Mouse (Mus musculus): Measurements from ENCODE around the gene Tmem132d. TPM values are rescaled to one million over a fixed set of nuclear protein-coding genes. Genes with fewer than 3 reads are reported as not detected.
A peak's percentile ranks its signal among the peaks of the same experiment; 100 is the strongest.

The Tmem132d gene
- 0.02 and 0.06 TPM in 2 replicates for polyA plus RNA-seq (2016; fragmentation: Nextera tagmentation; extraction: Ambion mirVana)

DNA sequence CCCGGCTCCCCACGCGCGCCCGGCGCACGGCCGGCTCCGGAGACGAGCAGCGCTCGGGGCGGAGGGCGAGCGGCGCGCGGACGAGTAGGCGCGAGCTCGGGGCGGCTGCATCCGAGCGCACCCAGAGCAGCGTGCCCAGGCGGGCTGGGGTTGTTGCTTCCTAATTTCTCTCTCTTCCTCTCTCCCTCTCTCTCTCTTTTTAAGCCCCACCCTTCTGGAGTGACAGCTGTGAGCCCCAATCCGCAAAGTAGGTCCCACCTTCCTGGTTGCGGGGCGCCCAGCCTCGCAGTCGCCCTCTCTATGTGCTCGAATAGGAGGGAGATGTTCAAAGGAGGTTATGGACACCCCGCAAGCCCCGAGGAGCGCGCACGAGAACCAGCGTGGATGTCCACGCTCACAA is at the start of gene Tmem132d:
Tmem132d (minus strand) TSS at position 162 of the 400 bp plus-strand sequence.
- Histone ChIP-seq H3K4me2 (peak within 1 kb of the TSS; percentile 38), H3K9me3 (replicated peaks) (no peaks in the 10 kb centered on the region), H3K27ac (no peak within 1 kb of the TSS), H3K27me3 (replicated peaks) (peaks cover 45% of the 10 kb centered on the region), H3K36me3 (no peaks in the 10 kb centered on the region), H3K4me1 (no peaks in the 10 kb centered on the region), H3K4me3 (peak within 1 kb of the TSS; percentile 15), H3K9ac (no peak within 1 kb of the TSS)
- 3% methylated on average over 26 of the region's 40 CpGs for WGBS (ENCODE audit: insufficient replicate concordance)
- no peak for ATAC-seq

DNA sequence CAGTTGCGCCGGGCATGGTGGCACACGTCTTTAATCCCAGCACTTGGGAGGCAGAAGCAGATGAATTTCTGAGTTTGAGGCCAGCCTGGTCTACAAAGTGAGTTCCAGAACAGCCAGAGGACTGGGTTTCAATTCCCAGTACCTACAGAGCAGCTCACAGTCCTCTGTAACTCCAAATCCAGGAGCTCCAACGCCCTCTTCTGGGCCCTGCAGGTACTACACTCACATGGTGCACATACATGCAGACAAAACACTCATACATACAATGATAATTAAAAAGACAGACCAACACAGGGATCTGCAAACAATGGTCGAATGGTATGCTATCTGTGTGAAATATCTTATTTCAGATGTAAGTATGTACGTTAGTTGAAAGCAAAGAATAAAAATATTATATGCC is 47.9 kb upstream of the Tmem132d start:
- no peak for ATAC-seq
- H3K27ac ChIP-seq: no peak overlapping the region
- H3K9ac ChIP-seq: no peak overlapping the region
- H3K27me3 ChIP-seq (replicated peaks): peaks cover 24% of the 10 kb centered on the region
- H3K36me3 ChIP-seq: no peaks in the 10 kb centered on the region
- H3K4me2 ChIP-seq: no peak overlapping the region
- no peak overlapping the region for H3K4me3 ChIP-seq
- H3K4me1 ChIP-seq: no peaks in the 10 kb centered on the region
- 64% methylated on average over 6 of the region's 6 CpGs for WGBS (ENCODE audit: insufficient replicate concordance)
- 0 out of 2 replicates have a peak, but pooled peaks cover 5% of the 10 kb centered on the region for H3K9me3 ChIP-seq (replicated peaks)

DNA sequence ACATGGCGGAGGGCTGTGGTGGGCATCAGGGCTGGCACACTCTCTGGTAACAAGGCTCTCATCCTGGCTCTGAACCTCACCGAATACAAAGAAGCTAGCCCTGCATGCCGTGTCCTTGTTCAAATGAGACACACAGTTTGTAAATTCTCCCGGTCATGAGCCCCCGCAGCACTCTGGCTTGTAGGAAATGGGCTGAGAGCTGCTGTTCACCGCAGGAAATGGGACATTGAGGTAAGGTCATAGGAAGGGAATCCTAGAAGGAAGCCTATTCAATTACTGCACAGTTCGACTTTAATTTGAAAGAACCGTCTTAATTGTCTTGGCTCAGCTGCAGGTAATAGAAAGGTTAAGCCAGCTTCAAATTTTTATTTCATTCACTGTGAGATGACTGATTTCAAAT is 42.5 kb upstream of the Tmem132d start:
- no peak overlapping the region for H3K4me2 ChIP-seq
- no peak overlapping the region for H3K9ac ChIP-seq
- H3K4me1 ChIP-seq: no peaks in the 10 kb centered on the region
- no peaks in the 10 kb centered on the region for H3K27me3 ChIP-seq (replicated peaks)
- H3K9me3 ChIP-seq (replicated peaks): 0 out of 2 replicates have a peak, but pooled peaks cover 5% of the 10 kb centered on the region
- ATAC-seq: no peak
- no peak overlapping the region for H3K27ac ChIP-seq
- H3K36me3 ChIP-seq: no peaks in the 10 kb centered on the region
- no peak overlapping the region for H3K4me3 ChIP-seq
- 72% methylated on average over 8 of the region's 8 CpGs for WGBS (ENCODE audit: insufficient replicate concordance)

DNA sequence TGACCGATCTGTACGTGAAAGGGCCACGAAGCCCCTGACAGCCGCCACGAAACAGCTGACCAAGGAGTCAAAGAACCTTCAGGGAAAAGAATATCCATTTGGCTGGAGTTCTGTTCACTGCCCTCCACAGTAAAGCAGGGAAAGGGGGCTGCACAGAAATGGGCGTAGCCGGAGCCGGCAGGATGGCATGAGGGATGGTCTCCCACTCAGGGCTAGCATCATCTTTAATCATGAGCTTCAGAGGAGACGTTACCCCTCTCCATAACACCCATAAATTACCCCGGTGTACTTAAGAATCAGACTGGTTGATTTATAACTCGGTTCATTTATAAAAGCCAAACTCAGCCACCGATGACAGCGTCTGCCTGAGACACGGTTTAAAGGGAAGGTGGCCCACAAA is 36.9 kb upstream of the Tmem132d start:
- no peak for ATAC-seq
- Histone ChIP-seq H3K9ac (no peak overlapping the region), H3K36me3 (no peaks in the 10 kb centered on the region), H3K27ac (no peak overlapping the region), H3K4me3 (no peak overlapping the region), H3K4me1 (no peaks in the 10 kb centered on the region), H3K4me2 (no peak overlapping the region), H3K9me3 (replicated peaks) (no peaks in the 10 kb centered on the region), H3K27me3 (replicated peaks) (no peaks in the 10 kb centered on the region)
- 65% methylated on average over 14 of the region's 14 CpGs for WGBS (ENCODE audit: insufficient replicate concordance)

DNA sequence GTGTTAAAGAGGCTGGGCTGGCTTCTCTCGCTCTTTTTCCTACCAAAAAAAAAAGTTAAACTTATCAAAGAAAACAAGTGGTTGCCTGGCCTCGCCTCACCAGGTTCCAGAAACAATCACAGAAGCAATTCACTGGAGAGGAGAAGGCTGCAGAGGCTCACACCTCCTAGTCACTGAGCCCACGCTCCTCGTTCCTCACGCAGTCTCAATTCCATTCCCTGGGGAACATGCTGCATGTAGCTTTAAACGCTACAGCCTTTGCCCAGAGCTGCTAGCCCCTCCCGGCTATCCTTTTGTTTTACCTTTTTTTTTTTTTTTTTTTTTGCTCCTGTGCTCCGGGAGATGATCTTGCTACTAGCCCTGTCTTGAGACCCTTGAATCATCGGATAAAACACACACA is 31.6 kb upstream of the Tmem132d start:
- Histone ChIP-seq H3K4me2 (no peak overlapping the region), H3K9ac (no peak overlapping the region), H3K27ac (no peak overlapping the region), H3K36me3 (no peaks in the 10 kb centered on the region), H3K9me3 (replicated peaks) (no peaks in the 10 kb centered on the region), H3K4me1 (no peaks in the 10 kb centered on the region), H3K27me3 (replicated peaks) (no peaks in the 10 kb centered on the region), H3K4me3 (no peak overlapping the region)
- no peak for ATAC-seq
- 8% methylated on average over 9 of the region's 9 CpGs for WGBS (ENCODE audit: insufficient replicate concordance)

DNA sequence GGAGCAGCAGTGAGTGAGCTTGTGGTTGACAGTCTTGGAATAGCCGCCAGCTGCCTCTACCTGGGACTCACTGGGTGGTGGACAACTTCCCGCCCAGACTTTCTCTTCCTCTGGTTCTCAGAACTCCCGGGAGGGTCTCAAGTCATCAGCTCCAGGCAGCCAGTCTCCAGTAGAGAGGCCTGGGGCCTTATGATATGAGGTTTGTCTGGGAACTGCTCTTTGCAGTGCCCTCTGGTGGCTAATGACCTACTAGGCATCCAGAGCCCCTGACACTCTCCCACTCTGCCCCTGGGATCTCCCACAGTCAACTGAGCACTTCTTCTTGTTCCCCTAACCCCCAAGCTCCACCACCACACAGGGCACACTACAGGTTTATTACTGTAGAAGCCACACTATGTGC is 27.7 kb upstream of the Tmem132d start:
- no peaks in the 10 kb centered on the region for H3K27me3 ChIP-seq (replicated peaks)
- no peak overlapping the region for H3K9ac ChIP-seq
- no peaks in the 10 kb centered on the region for H3K4me1 ChIP-seq
- WGBS (ENCODE audit: insufficient replicate concordance): 18% methylated on average over 3 of the region's 3 CpGs
- H3K36me3 ChIP-seq: no peaks in the 10 kb centered on the region
- H3K4me2 ChIP-seq: no peak overlapping the region
- no peak for ATAC-seq
- no peaks in the 10 kb centered on the region for H3K9me3 ChIP-seq (replicated peaks)
- H3K27ac ChIP-seq: no peak overlapping the region
- H3K4me3 ChIP-seq: no peak overlapping the region

DNA sequence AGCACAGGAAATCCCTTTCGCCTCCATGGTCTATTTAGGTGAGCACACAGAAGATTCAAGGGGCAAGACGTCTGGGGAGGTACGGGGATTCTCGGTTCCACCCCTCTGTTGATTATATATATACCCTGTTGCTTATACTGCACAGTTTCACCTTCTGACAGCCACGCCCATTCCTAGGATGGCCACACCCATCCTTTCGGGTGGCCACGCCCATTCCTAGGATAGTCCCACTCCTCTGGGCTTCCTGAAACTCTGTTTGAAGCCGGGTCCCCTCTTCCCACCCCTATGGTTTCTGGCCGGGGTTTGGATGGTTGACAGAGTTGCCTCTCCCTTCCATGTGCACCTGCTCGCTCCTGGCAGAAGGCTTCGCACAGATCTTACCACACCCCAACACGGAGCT is 22.9 kb upstream of the Tmem132d start:
- 57% methylated on average over 12 of the region's 12 CpGs for WGBS (ENCODE audit: insufficient replicate concordance)
- no peak overlapping the region for H3K27ac ChIP-seq
- no peaks in the 10 kb centered on the region for H3K27me3 ChIP-seq (replicated peaks)
- ATAC-seq: no peak
- H3K4me2 ChIP-seq: no peak overlapping the region
- no peaks in the 10 kb centered on the region for H3K4me1 ChIP-seq
- no peak overlapping the region for H3K4me3 ChIP-seq
- H3K9ac ChIP-seq: no peak overlapping the region
- no peaks in the 10 kb centered on the region for H3K36me3 ChIP-seq
- no peaks in the 10 kb centered on the region for H3K9me3 ChIP-seq (replicated peaks)

DNA sequence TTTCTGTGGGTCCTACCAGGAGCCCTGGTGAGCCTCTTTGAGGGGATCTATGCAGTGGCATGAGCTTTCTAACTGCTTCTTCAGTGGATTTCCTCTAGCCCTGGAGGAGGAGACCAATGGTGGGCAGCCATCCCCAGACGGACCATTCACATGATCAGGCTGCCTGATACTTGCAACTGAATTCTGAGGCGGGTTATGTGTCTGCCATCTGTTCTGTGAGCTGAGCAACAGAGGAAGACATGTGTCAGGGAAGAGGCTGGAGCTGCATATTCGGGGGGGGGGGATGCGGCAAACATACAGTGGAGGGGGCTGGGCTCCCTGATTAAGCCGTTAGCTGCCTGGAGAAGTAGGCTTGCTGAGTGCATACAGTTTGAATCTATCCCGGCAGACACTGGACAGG is 19.3 kb upstream of the Tmem132d start:
- H3K27ac ChIP-seq: no peak overlapping the region
- no peaks in the 10 kb centered on the region for H3K27me3 ChIP-seq (replicated peaks)
- 41% methylated on average over 6 of the region's 6 CpGs for WGBS (ENCODE audit: insufficient replicate concordance)

DNA sequence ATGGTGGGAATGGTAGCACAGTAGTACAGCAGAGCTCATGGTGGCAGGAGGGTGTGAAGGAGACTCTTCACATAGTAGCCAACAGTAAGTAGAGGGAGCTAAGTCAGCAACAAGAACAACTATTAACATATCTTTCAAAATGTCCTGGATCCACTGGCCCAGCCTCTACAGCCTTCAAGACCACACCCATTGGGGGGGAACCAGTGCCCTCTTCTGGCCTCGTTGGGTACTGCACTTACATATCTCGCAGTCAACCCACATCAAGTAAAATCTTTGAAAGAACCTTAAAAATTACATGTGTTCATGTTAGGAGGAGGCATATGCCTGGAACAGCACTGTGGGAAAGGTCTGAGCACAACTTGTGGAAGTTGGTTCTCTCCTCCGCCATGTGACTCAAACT is 17.9 kb upstream of the Tmem132d start:
- 59% methylated on average over 3 of the region's 3 CpGs for WGBS (ENCODE audit: insufficient replicate concordance)
- no peak overlapping the region for H3K27ac ChIP-seq
- H3K27me3 ChIP-seq (replicated peaks): no peaks in the 10 kb centered on the region
- no peaks in the 10 kb centered on the region for H3K36me3 ChIP-seq
- H3K4me1 ChIP-seq: no peaks in the 10 kb centered on the region
- ATAC-seq: no peak
- H3K4me2 ChIP-seq: no peak overlapping the region
- no peak overlapping the region for H3K9ac ChIP-seq
- no peak overlapping the region for H3K4me3 ChIP-seq
- no peaks in the 10 kb centered on the region for H3K9me3 ChIP-seq (replicated peaks)

More for the DNA sequence above, 19.3 kb upstream of the Tmem132d start:
- H3K4me2 ChIP-seq: no peak overlapping the region
- H3K4me3 ChIP-seq: no peak overlapping the region
- no peaks in the 10 kb centered on the region for H3K36me3 ChIP-seq
- no peak for ATAC-seq
- no peaks in the 10 kb centered on the region for H3K4me1 ChIP-seq
- no peak overlapping the region for H3K9ac ChIP-seq
- no peaks in the 10 kb centered on the region for H3K9me3 ChIP-seq (replicated peaks)

DNA sequence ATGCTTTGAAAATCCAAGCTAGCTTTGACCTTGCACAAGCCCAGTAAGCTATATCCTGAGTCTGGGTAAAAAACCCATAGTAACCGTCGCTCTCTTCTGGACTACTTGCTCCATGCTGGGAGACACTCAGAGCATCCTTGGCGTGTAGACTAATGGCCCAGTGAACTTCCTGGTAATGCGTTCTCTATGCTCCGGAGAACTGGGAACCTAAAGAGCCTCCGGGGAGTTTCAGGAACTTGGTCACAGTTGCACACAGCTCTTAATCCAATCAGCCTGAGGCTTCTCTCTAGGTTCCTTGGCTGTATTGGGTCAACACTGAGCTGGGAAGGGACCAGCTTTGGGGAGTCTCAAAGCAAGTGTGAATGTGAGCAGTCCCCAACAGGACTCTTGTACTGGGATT is 12.0 kb upstream of the Tmem132d start:
- ATAC-seq: no peak
- no peak overlapping the region for H3K9ac ChIP-seq
- 25% methylated on average over 6 of the region's 6 CpGs for WGBS (ENCODE audit: insufficient replicate concordance)
- no peaks in the 10 kb centered on the region for H3K9me3 ChIP-seq (replicated peaks)
- no peak overlapping the region for H3K27ac ChIP-seq
- no peak overlapping the region for H3K4me3 ChIP-seq
- H3K36me3 ChIP-seq: no peaks in the 10 kb centered on the region
- no peak overlapping the region for H3K4me2 ChIP-seq
- no peaks in the 10 kb centered on the region for H3K4me1 ChIP-seq
- peaks cover 35% of the 10 kb centered on the region for H3K27me3 ChIP-seq (replicated peaks)

DNA sequence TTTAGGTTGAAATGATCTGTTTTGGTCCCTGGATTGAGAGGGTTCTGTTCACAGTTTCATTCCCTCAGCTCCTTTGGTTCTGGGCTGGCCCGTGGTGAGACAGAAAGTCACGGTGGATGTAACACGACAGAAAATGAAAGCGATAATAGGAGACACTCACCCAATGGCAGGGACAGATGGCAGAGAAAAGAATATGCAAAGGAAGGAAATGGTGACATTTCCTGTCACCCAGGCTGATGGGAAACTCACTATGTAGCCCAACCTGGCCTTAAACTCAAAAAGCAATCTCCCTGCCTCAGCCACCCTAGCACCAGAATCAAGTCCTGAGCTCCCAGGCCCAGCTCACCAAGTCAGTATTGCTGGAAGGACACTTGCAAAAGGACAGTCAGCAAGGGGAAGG is 11.0 kb upstream of the Tmem132d start:
- H3K9me3 ChIP-seq (replicated peaks): no peaks in the 10 kb centered on the region
- no peak for ATAC-seq
- WGBS (ENCODE audit: insufficient replicate concordance): 23% methylated on average over 4 of the region's 4 CpGs
- peaks cover 35% of the 10 kb centered on the region for H3K27me3 ChIP-seq (replicated peaks)
- no peak overlapping the region for H3K9ac ChIP-seq
- no peak overlapping the region for H3K4me3 ChIP-seq
- H3K36me3 ChIP-seq: no peaks in the 10 kb centered on the region
- no peak overlapping the region for H3K4me2 ChIP-seq
- no peak overlapping the region for H3K27ac ChIP-seq
- no peaks in the 10 kb centered on the region for H3K4me1 ChIP-seq

DNA sequence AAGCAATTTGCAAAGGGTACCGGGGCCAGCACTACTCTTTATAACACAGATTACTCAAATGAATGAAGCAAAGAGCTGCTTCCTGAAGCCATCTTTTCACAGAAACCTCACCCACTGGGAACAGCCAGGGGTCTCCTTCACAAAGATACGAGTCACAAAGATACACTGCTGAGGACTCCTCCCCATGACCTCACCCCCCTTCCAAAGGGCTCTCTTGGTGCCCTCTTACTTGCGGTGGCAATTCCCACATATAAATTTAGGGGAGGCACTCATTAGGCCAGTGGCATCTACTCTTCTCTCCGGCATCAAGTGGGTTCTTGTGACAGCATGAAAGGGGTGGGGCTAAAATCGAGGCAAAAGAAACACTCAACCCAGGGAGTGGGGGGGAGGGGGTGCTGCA is 8.2 kb upstream of the Tmem132d start:
- no peak overlapping the region for H3K27ac ChIP-seq
- H3K4me1 ChIP-seq: no peaks in the 10 kb centered on the region
- ATAC-seq: no peak
- no peak overlapping the region for H3K9ac ChIP-seq
- peaks cover 41% of the 10 kb centered on the region for H3K27me3 ChIP-seq (replicated peaks)
- H3K4me3 ChIP-seq: no peak overlapping the region
- WGBS (ENCODE audit: insufficient replicate concordance): 19% methylated on average over 5 of the region's 5 CpGs
- no peaks in the 10 kb centered on the region for H3K36me3 ChIP-seq
- H3K4me2 ChIP-seq: no peak overlapping the region
- H3K9me3 ChIP-seq (replicated peaks): no peaks in the 10 kb centered on the region

DNA sequence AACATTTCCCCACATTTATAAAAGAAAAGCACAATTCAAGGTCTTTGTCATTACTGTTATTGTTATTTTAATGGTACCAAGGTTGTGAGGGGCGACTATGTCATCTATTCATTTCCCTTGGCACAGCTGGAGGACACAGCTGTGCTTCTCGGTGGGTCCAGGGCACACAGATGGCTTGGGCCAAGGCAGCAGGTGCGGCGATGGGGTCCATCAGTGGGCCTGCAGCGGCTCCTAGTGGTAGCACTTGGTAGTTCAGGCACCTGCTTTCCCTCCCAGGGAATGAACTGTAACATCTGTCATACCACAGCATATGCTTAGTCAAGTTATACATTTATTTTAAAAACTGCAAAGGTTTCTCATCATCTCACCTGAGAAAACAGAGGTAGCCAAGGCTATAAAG is 7.0 kb upstream of the Tmem132d start:
- 7% methylated on average over 5 of the region's 5 CpGs for WGBS (ENCODE audit: insufficient replicate concordance)
- H3K9ac ChIP-seq: no peak overlapping the region
- H3K9me3 ChIP-seq (replicated peaks): no peaks in the 10 kb centered on the region

More for the DNA sequence above, 7.0 kb upstream of the Tmem132d start:
- Histone ChIP-seq H3K4me3 (no peak overlapping the region), H3K27me3 (replicated peaks) (peaks cover 36% of the 10 kb centered on the region), H3K4me1 (no peaks in the 10 kb centered on the region), H3K36me3 (no peaks in the 10 kb centered on the region), H3K4me2 (no peak overlapping the region), H3K27ac (no peak overlapping the region)
- ATAC-seq: no peak

All from liver, embryonic 12.5 days (tissue).